Mouse (Mus musculus) forebrain, embryonic 16.5 days (tissue): ENCODE data around the gene Cass4. TPM values are rescaled to one million over a fixed set of nuclear protein-coding genes. Genes with fewer than 3 reads are reported as not detected.

Source experiments
- ATAC-seq: fragments of 200-750 bp; cut with Nextera tagmentation; 2 replicates; pipeline ENCODE4 v1.8.0; 2017; ENCODE audit warnings: mild to moderate bottlenecking, moderate library complexity
- H3K27ac ChIP-seq: fragments of 300-500 bp; sonication (generic); 2 replicates; pipeline ENCODE4 v1.5.1; 2014; ENCODE audit warnings: low read length, control low read depth
- H3K27me3 ChIP-seq: fragments of 300-500 bp; sonication (generic); replicated peaks from 2 replicates; pipeline ENCODE4 v1.6.1; 2014; ENCODE audit warnings: low read length; ENCODE audit not compliant: control insufficient read depth, insufficient read depth
- H3K36me3 ChIP-seq: fragments of 300-500 bp; sonication (generic); 2 replicates; pipeline ENCODE4 v1.6.1; 2014; ENCODE audit not compliant: control insufficient read depth, insufficient read depth
- H3K4me1 ChIP-seq: fragments of 300-500 bp; sonication (generic); replicated peaks from 2 replicates; pipeline ENCODE4 v1.6.1; 2014; ENCODE audit warnings: low read length; ENCODE audit not compliant: control insufficient read depth, insufficient read depth
- H3K4me2 ChIP-seq: fragments of 300-500 bp; sonication (generic); 2 replicates; pipeline ENCODE4 v1.6.1; 2014; ENCODE audit warnings: mild to moderate bottlenecking, low read length, control low read depth
- H3K4me3 ChIP-seq: fragments of 300-500 bp; sonication (generic); replicated peaks from 2 replicates; pipeline ENCODE4 v1.5.1; 2014; ENCODE audit warnings: mild to moderate bottlenecking, low read length, control low read depth
- H3K9ac ChIP-seq: fragments of 300-500 bp; sonication (generic); replicated peaks from 2 replicates; pipeline ENCODE4 v1.6.1; 2014; ENCODE audit warnings: low read depth, low read length, control low read depth
- H3K9me3 ChIP-seq: fragments of 300-500 bp; sonication (generic); 2 replicates; pipeline ENCODE4 v1.6.1; 2016; ENCODE audit warnings: low read length; ENCODE audit not compliant: control insufficient read depth
- WGBS: fragments of 180-500 bp; shearing (Covaris S2); extraction: QIAGEN DNeasy Blood & Tissue Kit; methylation state at CpG from one replicate; pipeline ENCODE4 v1.1.7; 2014; 5-methylcytosine and 5-hydroxymethylcytosine counted together
- polyA plus RNA-seq: library from polyadenylated mRNA; unstranded; fragments of >200 nt; fragmentation: Nextera tagmentation; extraction: Ambion mirVana; gene quantifications from 2 replicates; pipeline ENCODE4 v1.2.1, GENCODE M21; 2015

The Cass4 gene
- polyA plus RNA-seq, 1 experiment from 2014 or later, result 0.13 TPM

DNA sequence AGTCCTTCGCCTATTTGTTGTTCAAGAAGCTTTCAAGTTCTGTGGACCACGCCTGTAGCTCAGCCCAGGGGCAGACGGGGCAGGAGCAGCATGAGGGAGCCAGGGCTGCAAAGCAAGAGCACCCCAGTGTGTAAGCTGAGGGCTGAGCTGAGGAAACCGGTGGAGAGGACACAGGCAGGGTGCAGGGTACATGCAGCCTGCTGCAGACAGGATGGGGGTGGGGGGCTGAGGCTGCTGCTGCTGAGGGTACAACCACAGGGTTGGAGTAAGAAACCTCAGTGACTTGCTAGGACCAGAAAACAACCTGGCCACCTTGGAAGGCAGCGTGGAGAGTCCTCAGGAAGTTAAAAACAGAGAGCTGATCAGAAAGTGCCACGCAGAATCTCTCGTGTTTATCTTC lies 86.7 kb downstream of the Cass4 start:
- Histone ChIP-seq H3K9ac (no peak overlapping the region), H3K4me1 (peaks cover 3% of the 10 kb centered on the region; the same call in 1 of the 2 replicates), H3K27ac (no peak overlapping the region), H3K36me3 (no peaks in the 10 kb centered on the region), H3K27me3 (peaks cover 3% of the 10 kb centered on the region; the same call in 1 of the 2 replicates), H3K9me3 (no peaks in the 10 kb centered on the region), H3K4me3 (no peak overlapping the region), H3K4me2 (no peak overlapping the region)
- no peak for ATAC-seq
- WGBS, result 71% methylated on average over 7 of the region's 7 CpGs

DNA sequence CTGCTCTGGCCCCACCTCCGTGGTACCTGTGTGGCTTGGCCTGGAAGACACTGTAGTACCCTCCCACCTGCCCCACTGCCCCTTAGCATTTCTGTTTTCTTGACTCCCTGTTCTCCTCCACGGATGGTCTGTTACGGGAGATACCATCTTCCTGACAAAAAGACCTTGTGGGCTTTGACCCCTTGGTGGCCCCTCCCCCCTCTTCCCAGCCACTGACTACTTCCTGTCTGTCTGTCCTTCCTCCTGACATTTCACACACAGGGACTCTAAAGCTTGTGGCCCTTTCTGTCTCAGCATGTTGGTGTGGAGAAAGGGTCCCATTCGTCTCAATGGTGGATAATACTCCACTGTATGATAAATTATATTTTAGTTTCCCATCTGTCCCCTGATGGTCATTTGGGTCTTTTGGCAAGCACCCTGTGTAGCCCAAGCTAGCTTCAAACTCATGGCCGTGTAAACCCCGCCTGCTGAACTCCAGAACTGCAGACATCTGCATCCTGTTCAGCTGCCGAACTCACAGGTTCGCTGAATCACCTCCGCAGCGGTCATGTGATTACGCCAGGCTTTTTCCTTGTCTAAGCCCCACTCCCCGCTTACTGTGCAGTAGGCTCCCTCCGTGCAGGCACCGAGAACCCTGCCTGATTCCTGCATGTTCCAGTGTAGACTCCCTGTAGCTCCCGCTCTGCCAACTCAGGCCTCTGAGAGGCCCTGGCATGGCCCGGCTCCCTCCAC lies 88.2 kb downstream of the Cass4 start:
- no peak overlapping the region for H3K4me3 ChIP-seq
- no peaks in the 10 kb centered on the region for H3K9me3 ChIP-seq
- H3K9ac ChIP-seq, result no peak overlapping the region
- peaks cover 3% of the 10 kb centered on the region; the same call in 1 of the 2 replicates for H3K27me3 ChIP-seq
- WGBS, result 91% methylated on average over 16 of the region's 16 CpGs
- no peak overlapping the region for H3K27ac ChIP-seq
- H3K36me3 ChIP-seq, result no peaks in the 10 kb centered on the region
- no peak for ATAC-seq
- H3K4me2 ChIP-seq, result no peak overlapping the region
- H3K4me1 ChIP-seq, result peaks cover 3% of the 10 kb centered on the region; the same call in 1 of the 2 replicates

Other genes with a start within 250 kb of the Cass4 start
- gene Mc3r, start 145.3 kb upstream of the Cass4 start, polyA plus RNA-seq, result 0.17 and 0.20 TPM in 2 replicates
- gene Fam210b, start 48.2 kb upstream of the Cass4 start, polyA plus RNA-seq, result 77.9 and 93.9 TPM in 2 replicates
- gene Aurka, start 23.3 kb upstream of the Cass4 start, polyA plus RNA-seq, result 38.3 and 45.3 TPM in 2 replicates
- gene Cstf1, start 23.1 kb upstream of the Cass4 start, polyA plus RNA-seq, result 27.5 and 29.9 TPM in 2 replicates
- 108 and 112 TPM in 2 replicates for gene Rtf2, start 46.8 kb downstream of the Cass4 start, polyA plus RNA-seq
- gene Gcnt7, start 64.8 kb downstream of the Cass4 start, polyA plus RNA-seq, result 2.2 and 2.8 TPM in 2 replicates
- gene Fam209, start 78.7 kb downstream of the Cass4 start, polyA plus RNA-seq, result 0.43 TPM in 1 of 2 replicates, not detected in the other
- gene Tfap2c, start 155.8 kb downstream of the Cass4 start, polyA plus RNA-seq, result 22.3 and 28.5 TPM in 2 replicates